Mouse (Mus musculus) embryonic facial prominence, embryonic 14.5 days (tissue): ENCODE data around the gene Rexo1. TPM values are rescaled to one million over a fixed set of nuclear protein-coding genes. Genes with fewer than 3 reads are reported as not detected.
"Not testable (repeated sequence)": the region's sequence is repeated elsewhere in the genome, so short reads cannot be mapped to it uniquely, and the experiment has no call there.

Source experiments
- ATAC-seq: fragments of 200-750 bp; cut with Nextera tagmentation; 2 replicates; pipeline ENCODE4 v1.8.0; 2017; ENCODE audit warnings: low read depth, moderate number of reproducible peaks, moderate TSS enrichment
- DNase-seq: peaks from one replicate; pipeline ENCODE4 v3.0.0-alpha.2; 2015; ENCODE audit warnings: low spot score
- H3K27ac ChIP-seq: fragments of 300-500 bp; sonication (generic); replicated peaks from 2 replicates; pipeline ENCODE4 v1.5.1; 2014; ENCODE audit warnings: low read depth, mild to moderate bottlenecking, low read length, moderate library complexity
- H3K27me3 ChIP-seq: fragments of 300-500 bp; sonication (generic); replicated peaks from 2 replicates; pipeline ENCODE4 v1.6.1; 2014; ENCODE audit warnings: low read length; ENCODE audit not compliant: control insufficient read depth, insufficient read depth
- H3K36me3 ChIP-seq: fragments of 300-500 bp; sonication (generic); 2 replicates; pipeline ENCODE4 v1.6.1; 2014; ENCODE audit warnings: low read length, mixed read lengths; ENCODE audit not compliant: control insufficient read depth, insufficient read depth
- H3K4me1 ChIP-seq: fragments of 300-500 bp; sonication (generic); 2 replicates; pipeline ENCODE4 v1.6.1; 2014; ENCODE audit warnings: antibody characterized with exemption, low read length; ENCODE audit not compliant: control insufficient read depth, insufficient read depth
- H3K4me2 ChIP-seq: fragments of 300-500 bp; sonication (generic); 2 replicates; pipeline ENCODE4 v1.6.1; 2014; ENCODE audit warnings: low read depth, mild to moderate bottlenecking, low read length, moderate library complexity, mixed read lengths
- H3K4me3 ChIP-seq: fragments of 300-500 bp; sonication (generic); 2 replicates; pipeline ENCODE4 v1.5.1; 2014; ENCODE audit warnings: low read depth, mild to moderate bottlenecking, low read length
- H3K9ac ChIP-seq: fragments of 300-500 bp; sonication (generic); 2 replicates; pipeline ENCODE4 v1.6.1; 2014; ENCODE audit warnings: low read depth, mild to moderate bottlenecking, low read length, moderate library complexity, mixed read lengths
- H3K9me3 ChIP-seq: fragments of 300-500 bp; sonication (generic); 2 replicates; pipeline ENCODE4 v1.6.1; 2016; ENCODE audit warnings: low read length; ENCODE audit not compliant: control insufficient read depth
- WGBS: fragments of 180-500 bp; shearing (Covaris S2); extraction: QIAGEN DNeasy Blood & Tissue Kit; methylation state at CpG from one replicate; pipeline ENCODE4 v1.1.7; 2014; 5-methylcytosine and 5-hydroxymethylcytosine counted together
- polyA plus RNA-seq: library from polyadenylated mRNA; unstranded; fragments of >200 nt; fragmentation: Nextera tagmentation; extraction: Ambion mirVana; gene quantifications from 2 replicates; pipeline ENCODE4 v1.2.1, GENCODE M21; 2014

The Rexo1 gene
- 22.6 and 26.2 TPM in 2 replicates for polyA plus RNA-seq

GRCm38 (mm10) chr10:80561116-80561944, at the start of gene Rexo1:
Rexo1 (minus strand) TSS chr10:80561560.
- H3K9ac ChIP-seq: peak within 1 kb of the TSS; percentile 97
- under 1% methylated on average over 31 of the region's 72 CpGs for WGBS
- no peaks in the 10 kb centered on the region for H3K9me3 ChIP-seq
- H3K36me3 ChIP-seq: peaks cover 8% of the 10 kb centered on the region
- peak within 1 kb of the TSS; percentile 86 for H3K4me2 ChIP-seq
- DNase-seq: peak; percentile 97
- peak; percentile 91 for ATAC-seq
- H3K27ac ChIP-seq: peak within 1 kb of the TSS; percentile 95
- peaks cover 12% of the 10 kb centered on the region for H3K4me1 ChIP-seq
- peak within 1 kb of the TSS; percentile 98 for H3K4me3 ChIP-seq
- H3K27me3 ChIP-seq: no peaks in the 10 kb centered on the region

- ATAC-seq: no peak
- Histone ChIP-seq H3K36me3 (peaks cover 69% of the 10 kb centered on the region), H3K4me1 (no peaks in the 10 kb centered on the region), H3K9me3 (no peaks in the 10 kb centered on the region), H3K4me3 (no peak overlapping the region), H3K4me2 (no peak overlapping the region), H3K27me3 (no peaks in the 10 kb centered on the region), H3K27ac (no peak overlapping the region), H3K9ac (no peak overlapping the region)
- no peak for DNase-seq
- WGBS: 69% methylated on average over 4 of the region's 4 CpGs
These were observed 49.7 kb upstream of the Rexo1 start for GRCm38 (mm10) chr10:80611024-80611423.

- H3K9me3 ChIP-seq: no peaks in the 10 kb centered on the region
- no peak overlapping the region for H3K9ac ChIP-seq
- 95% methylated on average over 8 of the region's 9 CpGs for whole genome bisulfite sequencing
- no peak overlapping the region for H3K4me2 ChIP-seq
- no peaks in the 10 kb centered on the region for H3K27me3 ChIP-seq
- H3K36me3 ChIP-seq: peaks cover 62% of the 10 kb centered on the region
- H3K4me3 ChIP-seq: no peak overlapping the region
- no peak for DNase-seq
- H3K27ac ChIP-seq: no peak overlapping the region
- no peaks in the 10 kb centered on the region for H3K4me1 ChIP-seq
- no peak for ATAC-seq
These were observed 48.9 kb upstream of the Rexo1 start for GRCm38 (mm10) chr10:80610116-80610785.

GRCm38 (mm10) chr10:80609269-80609924, 48.0 kb upstream of the Rexo1 start:
- Histone ChIP-seq H3K27ac (no peak overlapping the region), H3K4me1 (peaks cover under 1% of the 10 kb centered on the region; the same call in 1 of the 2 replicates), H3K9ac (0 out of 2 replicates have a peak overlapping the region, but pooled peaks have one; percentile 34), H3K27me3 (no peaks in the 10 kb centered on the region), H3K36me3 (peaks cover 53% of the 10 kb centered on the region), H3K9me3 (no peaks in the 10 kb centered on the region), H3K4me2 (no peak overlapping the region), H3K4me3 (no peak overlapping the region)
- 91% methylated on average over 10 of the region's 10 CpGs for WGBS
- DNase-seq: no peak
- ATAC-seq: no peak

GRCm38 (mm10) chr10:80608435-80608834, 47.1 kb upstream of the Rexo1 start:
- no peak for ATAC-seq

GRCm38 (mm10) chr10:80606737-80607350, 45.5 kb upstream of the Rexo1 start:
- Histone ChIP-seq H3K9ac (no peak overlapping the region), H3K4me1 (peaks cover 16% of the 10 kb centered on the region), H3K9me3 (no peaks in the 10 kb centered on the region), H3K36me3 (peaks cover 39% of the 10 kb centered on the region), H3K27me3 (no peaks in the 10 kb centered on the region), H3K4me2 (no peak overlapping the region), H3K27ac (no peak overlapping the region), H3K4me3 (no peak overlapping the region)
- DNase-seq (no peak), ATAC-seq (no peak)
- 96% methylated on average over 31 of the region's 34 CpGs for WGBS

More at GRCm38 (mm10) chr10:80608435-80608834, 47.1 kb upstream of the Rexo1 start:
- Histone ChIP-seq H3K36me3 (peaks cover 48% of the 10 kb centered on the region), H3K27ac (no peak overlapping the region), H3K9ac (no peak overlapping the region), H3K27me3 (no peaks in the 10 kb centered on the region), H3K4me1 (peaks cover 10% of the 10 kb centered on the region), H3K4me2 (no peak overlapping the region), H3K9me3 (no peaks in the 10 kb centered on the region), H3K4me3 (no peak overlapping the region)
- 86% methylated on average over 2 of the region's 3 CpGs for WGBS
- DNase-seq: no peak

- H3K9me3 ChIP-seq: no peaks in the 10 kb centered on the region
- 84% methylated on average over 18 of the region's 23 CpGs for WGBS
- H3K4me2 ChIP-seq: no peak overlapping the region
- peaks cover 39% of the 10 kb centered on the region for H3K36me3 ChIP-seq
- H3K9ac ChIP-seq: no peak overlapping the region
- no peaks in the 10 kb centered on the region for H3K27me3 ChIP-seq
- DNase-seq: no peak
- no peak overlapping the region for H3K4me3 ChIP-seq
- peaks cover 16% of the 10 kb centered on the region for H3K4me1 ChIP-seq
- ATAC-seq: no peak; the same call in 1 of the 2 replicates
- H3K27ac ChIP-seq: no peak overlapping the region
These were observed 44.9 kb upstream of the Rexo1 start for GRCm38 (mm10) chr10:80606306-80606705.

GRCm38 (mm10) chr10:80605721-80606120, 44.4 kb upstream of the Rexo1 start, which contains the start of gene Gm49322:
Gm49322 (plus strand) TSS chr10:80606021.
- H3K9ac ChIP-seq, ATAC-seq: not testable (repeated sequence)

More at GRCm38 (mm10) chr10:80605721-80606120, 44.4 kb upstream of the Rexo1 start, which contains the start of gene Gm49322:
- H3K4me2 ChIP-seq, H3K9me3 ChIP-seq, H3K27me3 ChIP-seq, H3K4me3 ChIP-seq, DNase-seq, H3K27ac ChIP-seq: not testable (repeated sequence)
- peaks cover 16% of the 10 kb centered on the region for H3K4me1 ChIP-seq
- 87% methylated on average over 4 of the region's 4 CpGs for WGBS
- H3K36me3 ChIP-seq: peaks cover 39% of the 10 kb centered on the region
